Mouse (Mus musculus) brain, embryonic 14.5 days (tissue): Measurements from ENCODE around the gene Gm5108.

Source experiments
- CTCF ChIP-seq: fragments of 200-500 bp; IDR thresholded peaks from 2 replicates; pipeline ENCODE4 v1.5.1; 2012; ENCODE audit warnings: inconsistent platforms, mild to moderate bottlenecking, moderate library complexity, borderline replicate concordance; ENCODE audit not compliant: insufficient read depth, insufficient read length; ENCODE audit errors: extremely low read depth
- POLR2A ChIP-seq: fragments of 200-500 bp; IDR thresholded peaks from 2 replicates; pipeline ENCODE4 v1.6.1; 2012; ENCODE audit warnings: mild to moderate bottlenecking, inconsistent platforms, borderline replicate concordance; ENCODE audit not compliant: poor library complexity, insufficient read depth, insufficient read length, severe bottlenecking; ENCODE audit errors: extremely low read depth

- no peak for TF ChIP-seq POLR2A
- no peak for TF ChIP-seq CTCF
These were observed 28.1 kb downstream of the Gm5108 start for GRCm38 (mm10) chr5:67969536-67969935.
